Mouse (Mus musculus): Measurements from ENCODE around the gene Pafah2.

- TF ChIP-seq CTCF (IDR thresholded peaks at IDR 0.05; ENCODE audit: low read depth) (peak; percentile 81), EP300 (IDR thresholded peaks at IDR 0.05; ENCODE audit: low read depth) (no peak)
Measured at GRCm38 (mm10) chr4:134388397-134388796, 7.7 kb upstream of the Pafah2 start.

All from liver, postnatal 0 days (tissue).